Mouse (Mus musculus) R1 (cell line): ENCODE data around the gene Trmo.

Experiments used
- DNase-seq: peaks from one replicate; pipeline ENCODE4 v3.0.0-alpha.2; 2018; ENCODE audit warnings: low read depth, low spot score

Trmo gene

DNA sequence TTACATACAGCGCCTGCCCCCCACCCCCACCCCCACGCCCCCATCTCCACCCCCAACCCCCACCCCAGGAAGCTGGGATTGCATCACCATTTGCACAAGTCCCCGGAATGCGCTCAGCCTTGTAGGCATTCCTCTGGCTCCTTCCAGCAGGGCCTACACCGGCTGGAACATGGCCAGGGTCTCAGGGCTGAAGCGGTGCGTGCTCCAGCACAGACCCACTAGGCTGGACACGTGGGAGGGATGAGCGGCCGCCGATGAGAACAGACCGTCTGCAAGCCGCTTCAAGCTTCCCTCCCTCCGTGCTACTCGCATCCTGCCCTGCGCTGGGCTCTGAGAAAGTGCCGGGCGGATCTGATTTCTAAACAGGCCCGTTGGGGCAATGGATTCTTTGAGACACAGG is 18.2 kb downstream of the Trmo start:
- peak; percentile 64 for DNase-seq

DNA sequence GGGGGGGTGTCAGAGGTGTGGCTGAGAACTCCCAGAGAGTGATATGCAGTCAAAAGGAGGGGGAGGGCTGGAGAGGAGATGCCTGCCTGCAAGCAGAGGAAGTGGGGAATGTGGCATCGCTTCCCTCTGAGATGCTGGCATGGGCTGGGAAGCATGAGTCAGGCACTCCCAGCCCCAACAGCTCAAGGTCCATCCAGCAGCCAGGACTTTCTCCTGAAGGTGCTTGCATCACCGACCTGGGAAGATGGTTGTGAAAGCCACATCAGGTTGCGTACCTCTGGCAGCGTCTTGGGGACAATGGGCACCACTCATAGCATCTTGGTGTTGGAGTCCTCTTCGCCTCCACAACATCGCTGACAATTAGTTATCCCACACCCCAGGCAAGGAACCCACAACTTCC is 18.8 kb downstream of the Trmo start:
- DNase-seq = no peak

DNA sequence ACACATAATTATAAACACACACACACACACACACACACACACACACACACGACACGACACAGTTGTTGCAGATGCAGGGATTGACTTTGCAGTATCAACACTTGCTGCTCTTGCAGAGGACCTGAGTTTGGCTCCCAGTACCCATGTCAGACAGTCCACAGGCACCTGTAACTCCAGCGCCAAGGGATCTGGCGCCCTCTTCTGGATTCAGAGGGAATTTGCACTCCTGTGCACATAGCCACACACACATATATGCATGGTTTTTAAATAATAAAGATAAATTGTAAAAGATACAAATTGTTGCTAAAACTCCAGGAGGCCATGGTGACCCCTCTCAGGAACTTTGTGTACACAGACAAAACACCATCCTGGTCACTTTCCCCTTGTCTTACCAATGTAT is 20.2 kb downstream of the Trmo start:
- peak; percentile 66 for DNase-seq

DNA sequence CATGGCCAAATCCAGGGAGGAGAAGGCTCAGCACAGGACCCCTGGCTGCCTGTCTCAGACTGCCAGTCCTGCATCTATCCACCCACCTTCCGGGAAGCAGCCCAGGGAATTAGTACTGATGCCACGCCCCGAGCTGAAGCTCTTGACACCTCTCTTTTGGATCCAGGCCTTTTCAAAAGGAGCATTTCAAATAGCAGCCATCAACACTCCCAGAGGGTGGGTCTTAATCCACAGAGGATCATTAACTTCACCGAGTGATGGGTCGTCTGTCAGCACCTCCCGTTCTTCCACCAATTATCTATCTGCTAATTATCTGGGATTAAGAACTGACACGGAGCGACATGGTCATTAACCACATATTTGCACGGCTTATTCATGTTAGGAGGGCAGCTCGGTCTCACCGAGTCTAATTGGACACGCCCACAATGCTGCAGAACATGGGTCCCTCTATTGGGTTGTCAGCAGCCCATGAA is 21.7 kb downstream of the Trmo start:
- peak; percentile 32 for DNase-seq

DNA sequence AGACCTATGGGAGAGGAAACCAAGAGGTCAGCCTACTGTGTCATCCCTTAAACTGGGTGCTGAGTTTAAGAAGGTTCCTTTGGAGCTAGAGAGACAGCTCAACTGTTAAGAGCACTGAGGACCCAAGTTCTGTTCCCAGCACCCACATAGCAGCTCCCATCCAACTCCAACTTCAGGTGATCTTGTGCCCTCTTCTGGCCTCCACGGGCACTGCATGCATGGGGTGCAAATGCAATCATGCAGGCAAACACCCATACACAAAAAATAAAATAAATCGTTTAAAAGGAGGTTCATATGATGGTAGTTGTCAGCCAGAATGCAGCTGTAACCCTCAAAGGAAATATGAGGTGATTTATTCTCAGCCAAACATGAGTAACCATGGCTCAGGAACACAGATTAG is 24.9 kb downstream of the Trmo start:
- peak; percentile 40 for DNase-seq

DNA sequence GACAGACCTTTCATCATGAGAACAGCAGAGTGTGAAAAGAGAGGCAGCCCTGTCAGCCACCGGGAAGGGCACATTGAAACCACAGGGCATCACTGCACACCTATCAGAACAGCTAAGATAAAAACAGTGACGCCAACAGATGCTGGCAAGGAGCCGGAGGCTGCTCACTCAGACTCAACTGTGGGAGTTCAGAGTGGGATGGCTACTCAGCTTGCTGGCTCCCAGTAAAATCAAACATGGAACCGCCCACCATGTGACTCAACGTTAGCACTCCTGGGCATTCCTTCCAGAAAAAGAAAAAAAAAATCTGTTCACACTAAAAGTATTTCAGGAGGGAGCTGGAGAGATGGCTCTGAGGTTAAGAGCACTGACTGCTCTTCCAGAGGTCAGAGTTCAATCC is 28.0 kb downstream of the Trmo start:
- no peak for DNase-seq

DNA sequence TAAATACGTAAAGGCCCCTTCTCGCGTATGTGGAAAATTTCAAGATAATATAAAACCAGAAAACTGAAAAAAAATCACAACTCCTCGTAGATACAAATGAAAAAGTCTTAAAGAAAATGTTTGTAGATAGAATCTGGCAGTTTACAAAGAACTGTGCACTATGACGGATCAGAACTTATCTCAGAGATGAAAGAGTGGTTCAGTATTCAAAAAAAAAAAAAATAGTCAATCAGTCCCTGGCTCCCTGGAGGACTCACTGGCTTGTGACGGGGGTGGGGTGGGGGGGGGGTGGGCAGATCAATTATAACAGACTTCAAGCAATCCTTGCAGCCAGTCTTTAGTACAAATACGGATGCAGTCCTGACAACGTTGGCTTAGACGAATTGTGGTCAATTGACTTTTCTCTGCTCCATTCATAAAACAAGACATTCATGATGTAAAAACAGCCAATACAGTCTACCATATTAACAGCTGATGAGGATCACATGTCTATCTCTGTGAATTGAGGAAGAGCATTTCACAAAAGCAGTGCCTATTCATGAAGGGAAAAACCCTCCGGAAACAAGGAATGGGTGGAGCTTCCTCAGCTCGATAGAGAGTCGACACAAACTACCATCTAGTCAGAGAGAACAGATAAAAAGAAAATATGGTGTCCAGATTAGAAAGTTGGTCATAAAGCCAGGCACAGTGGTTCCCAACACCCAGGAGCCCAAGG is 29.5 kb downstream of the Trmo start:
- no peak for DNase-seq

DNA sequence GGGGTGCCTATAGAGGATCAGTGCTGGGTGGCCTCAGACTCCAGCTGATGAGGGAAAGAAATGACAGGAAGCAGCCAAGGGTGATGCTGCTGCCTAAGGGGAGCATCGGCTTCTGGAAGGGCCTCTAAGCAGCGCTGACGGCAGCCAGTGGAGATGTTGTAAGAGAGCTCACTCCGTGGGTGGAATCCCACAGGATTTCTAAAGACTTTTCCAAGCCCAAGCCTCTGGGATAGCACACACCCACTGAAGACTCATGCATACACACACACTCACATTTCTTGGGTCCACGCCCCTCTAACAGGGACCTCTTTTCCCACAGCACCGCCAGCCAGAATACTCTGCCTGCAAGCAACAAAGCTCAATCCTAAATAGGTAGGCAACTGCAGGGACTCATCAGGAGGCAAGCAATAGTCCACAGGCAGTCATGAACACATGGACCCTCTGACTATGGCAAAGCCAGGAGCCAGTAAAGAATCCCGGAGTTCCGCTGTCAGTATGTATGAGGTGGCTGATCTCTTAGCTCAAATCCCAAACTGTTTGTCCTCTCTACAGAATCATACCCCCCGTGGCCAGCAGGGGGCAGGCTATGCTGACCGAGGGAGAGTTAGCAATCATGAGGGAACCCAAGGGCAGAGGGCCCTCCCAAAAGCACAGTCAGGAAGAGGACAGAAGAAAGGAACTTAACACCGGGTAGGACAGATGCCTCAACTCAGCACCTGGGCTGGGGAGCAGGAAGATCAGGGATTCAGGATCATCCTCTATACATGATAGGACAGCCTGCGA is 32.7 kb downstream of the Trmo start:
- peak; percentile 79 for DNase-seq

DNA sequence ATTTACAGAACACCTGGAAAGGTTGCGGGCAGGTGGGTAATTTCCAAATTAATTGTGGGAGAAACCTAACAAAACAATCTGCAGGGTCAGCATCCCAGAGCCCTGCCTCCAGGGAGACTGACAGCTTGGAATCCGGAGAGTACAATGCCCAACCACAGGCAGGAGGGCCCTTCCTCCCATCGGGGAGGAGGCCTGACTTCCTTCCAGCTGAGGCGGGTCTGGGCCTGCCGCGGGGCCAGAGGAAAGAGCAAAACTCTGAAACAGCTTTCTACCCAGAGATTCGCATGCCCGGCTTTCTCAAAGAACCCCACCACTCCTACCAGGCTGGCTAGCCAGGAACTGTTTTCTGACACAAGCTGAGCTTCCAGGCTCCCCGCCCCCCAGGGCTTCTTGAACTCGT is 36.2 kb downstream of the Trmo start:
- DNase-seq = peak; percentile 25

DNA sequence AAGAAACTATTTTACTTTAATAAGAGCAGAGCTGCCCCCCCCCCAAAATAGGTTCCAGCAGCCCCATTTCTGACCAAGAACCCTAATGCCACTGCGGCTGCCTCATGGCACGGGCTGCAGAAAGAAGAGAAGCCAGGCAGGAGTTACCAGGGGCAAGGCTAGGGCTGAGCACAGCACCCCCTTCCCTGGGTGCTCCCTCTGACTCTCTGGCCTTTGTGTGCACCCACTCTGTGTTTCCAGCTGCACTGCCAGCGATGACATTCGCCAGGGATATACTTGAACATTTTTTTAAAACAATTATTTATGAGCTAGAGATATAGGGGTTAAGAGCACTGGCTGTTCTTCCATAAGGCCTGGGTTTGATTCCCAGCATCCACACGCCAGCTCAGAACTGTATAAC is 39.7 kb downstream of the Trmo start:
- DNase-seq = no peak

DNA sequence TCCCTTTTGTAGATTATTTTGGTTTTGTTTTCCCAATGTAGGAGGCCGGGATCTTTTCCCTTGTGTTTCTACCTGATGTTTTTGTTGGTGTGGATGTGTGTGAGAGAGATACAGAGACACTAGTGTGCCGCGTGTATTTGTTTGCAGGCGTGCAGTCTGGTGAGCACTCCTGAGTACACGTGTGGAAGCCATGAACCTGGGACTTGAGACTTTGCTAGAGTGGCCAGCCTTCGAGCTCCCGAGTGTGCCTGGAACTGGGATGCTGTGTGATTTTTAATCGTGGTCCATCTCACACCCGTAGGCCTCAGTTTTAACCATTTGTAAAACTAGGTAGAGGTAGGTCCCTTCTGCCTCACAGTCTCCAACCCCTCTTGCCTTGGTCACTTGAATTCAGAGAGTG is 40.3 kb downstream of the Trmo start:
- DNase-seq = no peak

DNA sequence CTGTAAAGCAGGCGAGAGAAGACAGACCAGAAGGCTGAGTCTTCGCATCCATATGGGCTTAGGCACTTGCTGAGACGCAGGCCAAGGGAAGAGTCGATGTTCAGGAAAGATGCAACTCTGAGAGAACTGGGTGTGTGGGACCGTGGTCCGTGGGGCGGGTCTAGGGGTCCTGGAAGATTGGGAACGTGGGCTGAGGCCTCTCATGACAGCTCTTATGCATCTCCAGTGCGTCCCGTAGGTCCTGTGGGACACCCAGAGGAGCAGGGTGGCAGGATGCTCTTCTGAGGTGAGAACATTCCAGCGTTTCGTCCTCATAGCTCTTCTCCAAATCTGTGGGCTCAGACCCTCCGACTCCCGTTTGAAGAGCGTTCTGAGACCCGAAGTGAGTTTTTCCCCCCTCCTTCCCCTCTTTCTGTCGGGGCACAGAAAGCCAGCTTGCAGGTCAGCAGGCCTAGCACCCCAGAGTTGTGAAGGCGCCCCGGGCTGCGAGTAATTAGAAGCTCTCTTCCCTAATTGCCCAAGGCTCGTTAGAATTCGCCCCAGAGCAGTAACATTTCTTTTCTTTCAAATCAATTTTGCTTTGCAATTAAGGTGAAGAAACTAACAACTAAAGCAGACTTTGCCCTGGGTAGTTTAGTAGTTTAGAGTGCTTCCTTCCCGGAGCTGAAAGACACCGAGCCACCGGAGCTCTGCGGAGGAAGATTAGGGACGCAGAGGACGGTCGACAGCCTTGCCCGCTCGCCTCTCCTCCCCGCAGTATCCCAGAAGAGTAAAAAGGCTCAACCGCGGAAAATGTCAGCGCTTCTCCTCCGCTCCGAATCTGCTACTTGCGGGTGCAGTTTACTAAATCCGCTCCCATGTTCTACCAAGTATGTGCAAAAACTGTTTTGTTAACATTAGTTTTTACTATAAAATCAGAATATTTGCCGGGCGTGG is 41.4 kb downstream of the Trmo start:
- no peak for DNase-seq

DNA sequence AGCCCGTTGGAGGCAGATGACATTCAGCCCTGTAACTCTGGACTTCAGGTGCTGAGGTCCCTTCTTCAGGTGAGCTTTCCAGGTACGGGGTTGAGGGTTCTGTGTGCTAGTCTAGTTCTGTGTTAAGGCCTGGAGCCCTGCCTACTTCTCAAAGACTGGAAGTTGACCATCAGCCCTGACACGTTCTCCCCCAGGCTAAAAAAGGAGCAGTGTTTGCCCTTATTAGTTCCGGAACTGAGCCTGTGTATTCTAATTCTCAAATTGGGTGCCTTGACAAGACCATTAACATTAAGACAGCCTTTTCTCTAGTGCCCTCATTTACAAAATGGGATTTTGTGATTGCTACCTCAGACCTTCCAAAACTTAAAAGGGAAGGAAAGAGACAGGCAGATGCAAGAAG is 42.1 kb downstream of the Trmo start:
- no peak for DNase-seq

DNA sequence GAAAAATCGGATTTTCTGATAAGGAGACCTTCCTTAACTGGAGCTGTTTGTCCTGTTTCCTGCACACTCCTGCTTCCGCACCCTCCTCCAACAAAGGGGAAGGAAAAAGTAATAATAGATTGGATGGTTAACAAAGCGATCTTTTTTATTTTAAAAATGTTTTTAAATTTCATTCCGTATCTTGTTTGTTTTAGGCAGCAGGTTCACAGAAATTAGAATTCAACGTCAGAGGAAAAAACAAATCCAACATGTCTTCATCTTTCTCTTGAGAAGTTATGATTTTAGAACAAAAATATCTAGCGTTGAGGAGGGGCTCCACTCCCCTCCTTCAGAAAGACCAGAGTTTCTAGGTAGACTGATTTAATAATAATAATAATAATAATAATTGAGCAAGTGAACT is 43.0 kb downstream of the Trmo start:
- no peak for DNase-seq

DNA sequence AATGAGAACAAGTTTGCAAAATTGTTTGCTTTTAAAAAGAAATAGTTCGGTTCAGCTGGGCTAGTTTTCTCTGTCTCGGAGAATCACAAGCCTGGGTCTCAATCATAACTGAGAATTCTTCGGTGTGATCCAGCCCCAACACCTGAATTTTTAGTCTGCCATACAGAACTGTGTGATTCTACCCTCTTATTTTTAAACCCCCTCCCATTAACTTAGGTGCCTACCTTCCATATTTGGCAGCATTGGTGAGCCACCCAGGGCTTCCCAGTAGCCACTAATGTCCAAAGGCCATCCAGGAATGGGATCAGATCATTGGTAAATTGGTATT is 43.5 kb downstream of the Trmo start:
- no peak for DNase-seq

DNA sequence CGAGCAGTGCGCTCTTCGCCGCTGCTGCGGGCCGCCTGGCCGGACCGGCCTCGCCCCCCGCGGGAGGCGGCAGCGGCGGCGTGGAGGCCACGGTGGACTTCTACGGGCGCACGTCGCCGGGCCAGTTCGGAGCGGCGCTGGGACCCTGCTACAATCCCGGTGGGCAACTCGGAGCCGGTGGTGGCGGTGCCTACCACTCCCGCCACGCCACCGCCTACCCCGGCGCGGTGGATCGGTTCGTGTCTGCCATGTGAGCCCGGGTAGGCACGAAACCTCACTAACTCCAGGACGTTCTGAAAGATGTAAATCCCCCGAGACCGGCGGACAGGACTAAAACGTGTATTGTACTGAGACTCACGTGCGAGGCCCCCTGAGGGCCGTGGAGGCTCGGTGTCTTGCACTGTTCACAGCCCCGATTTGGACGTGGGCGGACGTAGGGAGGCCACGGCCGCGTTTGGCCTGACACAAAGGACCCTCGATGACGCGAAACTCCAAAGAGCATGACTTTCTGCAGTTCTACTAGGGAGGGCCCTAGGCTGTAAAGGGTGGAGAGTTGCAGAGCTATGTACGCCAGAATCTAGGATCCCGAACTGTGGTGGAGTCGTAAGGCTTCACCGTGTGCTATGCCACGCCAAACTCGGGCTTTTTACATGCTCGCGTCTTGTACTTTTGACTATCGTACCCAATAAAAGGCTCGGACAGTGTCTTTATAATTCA is 44.0 kb downstream of the Trmo start:
- DNase-seq = peak; percentile 41

DNA sequence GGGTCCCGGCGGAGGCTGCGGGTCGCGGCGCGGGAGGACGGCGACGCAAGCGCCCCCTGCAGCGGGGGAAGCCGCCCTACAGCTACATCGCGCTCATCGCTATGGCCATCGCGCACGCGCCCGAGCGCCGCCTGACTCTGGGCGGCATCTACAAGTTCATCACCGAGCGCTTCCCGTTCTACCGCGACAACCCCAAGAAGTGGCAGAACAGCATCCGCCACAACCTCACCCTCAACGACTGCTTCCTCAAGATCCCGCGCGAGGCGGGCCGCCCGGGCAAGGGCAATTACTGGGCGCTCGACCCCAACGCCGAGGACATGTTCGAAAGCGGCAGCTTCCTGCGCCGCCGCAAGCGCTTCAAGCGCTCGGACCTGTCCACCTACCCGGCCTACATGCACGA is 44.9 kb downstream of the Trmo start:
- peak; percentile 48 for DNase-seq

DNA sequence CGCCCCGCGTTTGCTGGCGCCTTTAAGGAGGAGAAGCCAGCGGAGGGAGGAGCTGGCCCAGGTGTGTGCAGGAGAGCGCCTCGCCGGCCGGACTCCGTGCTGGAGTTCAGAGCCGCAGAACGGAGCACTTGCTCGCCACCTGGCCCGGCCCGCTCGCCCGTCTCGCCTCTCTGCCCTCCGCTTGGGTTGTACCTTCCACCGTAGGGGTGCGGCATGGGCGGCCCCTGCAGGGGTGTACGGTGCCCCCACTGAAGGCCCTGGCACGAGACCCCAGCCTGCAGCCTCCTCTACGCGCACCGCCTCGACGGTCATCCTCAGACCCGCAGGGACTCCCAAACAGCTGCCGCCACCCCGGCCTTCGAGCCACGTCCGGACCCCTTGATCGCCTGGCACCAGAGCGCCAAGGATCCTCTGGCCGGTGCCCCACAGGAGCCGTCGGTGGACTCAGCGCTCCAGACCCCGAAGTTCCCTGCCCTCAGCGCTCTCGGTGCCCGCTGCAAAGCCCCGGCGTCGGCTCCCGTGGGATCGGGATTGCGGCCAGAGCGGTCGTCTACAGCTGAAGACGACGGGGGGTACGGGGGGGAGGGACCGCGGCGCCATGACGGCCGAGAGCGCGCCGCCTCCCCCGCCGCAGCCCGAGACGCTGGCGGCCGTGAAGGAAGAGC is 45.5 kb downstream of the Trmo start, which contains the start of gene Foxe1:
Gene Foxe1, plus strand, starts transcription at position 14 of the 665 bp plus-strand sequence.
- peak; percentile 60 for DNase-seq

DNA sequence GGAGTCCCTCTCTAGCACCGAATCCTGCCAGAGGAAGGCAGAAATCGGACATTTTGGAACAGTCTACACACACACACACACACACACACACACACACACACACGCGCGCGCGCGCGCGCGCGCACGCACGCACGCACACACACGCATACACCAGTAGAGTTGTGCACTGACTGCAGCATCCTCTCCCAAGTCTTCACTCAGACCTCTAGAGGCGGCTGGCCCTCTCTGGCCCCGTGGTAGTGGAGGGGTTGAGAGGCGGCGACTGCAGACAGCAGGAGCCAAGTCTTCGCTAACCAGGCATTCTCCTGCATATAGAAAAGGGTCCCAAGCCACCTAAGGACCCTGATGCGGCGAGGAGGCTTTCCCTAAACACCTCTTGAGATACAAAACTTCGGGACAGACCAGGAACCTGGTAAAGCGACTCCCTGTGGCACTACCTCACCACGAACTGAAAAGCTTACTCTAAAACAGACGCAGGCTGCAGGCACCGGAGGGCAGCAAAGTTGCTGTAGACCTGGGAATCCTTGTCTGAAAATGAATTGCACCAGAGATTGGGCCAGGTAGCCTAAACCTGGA is 46.4 kb downstream of the Trmo start:
- peak; percentile 49 for DNase-seq

DNA sequence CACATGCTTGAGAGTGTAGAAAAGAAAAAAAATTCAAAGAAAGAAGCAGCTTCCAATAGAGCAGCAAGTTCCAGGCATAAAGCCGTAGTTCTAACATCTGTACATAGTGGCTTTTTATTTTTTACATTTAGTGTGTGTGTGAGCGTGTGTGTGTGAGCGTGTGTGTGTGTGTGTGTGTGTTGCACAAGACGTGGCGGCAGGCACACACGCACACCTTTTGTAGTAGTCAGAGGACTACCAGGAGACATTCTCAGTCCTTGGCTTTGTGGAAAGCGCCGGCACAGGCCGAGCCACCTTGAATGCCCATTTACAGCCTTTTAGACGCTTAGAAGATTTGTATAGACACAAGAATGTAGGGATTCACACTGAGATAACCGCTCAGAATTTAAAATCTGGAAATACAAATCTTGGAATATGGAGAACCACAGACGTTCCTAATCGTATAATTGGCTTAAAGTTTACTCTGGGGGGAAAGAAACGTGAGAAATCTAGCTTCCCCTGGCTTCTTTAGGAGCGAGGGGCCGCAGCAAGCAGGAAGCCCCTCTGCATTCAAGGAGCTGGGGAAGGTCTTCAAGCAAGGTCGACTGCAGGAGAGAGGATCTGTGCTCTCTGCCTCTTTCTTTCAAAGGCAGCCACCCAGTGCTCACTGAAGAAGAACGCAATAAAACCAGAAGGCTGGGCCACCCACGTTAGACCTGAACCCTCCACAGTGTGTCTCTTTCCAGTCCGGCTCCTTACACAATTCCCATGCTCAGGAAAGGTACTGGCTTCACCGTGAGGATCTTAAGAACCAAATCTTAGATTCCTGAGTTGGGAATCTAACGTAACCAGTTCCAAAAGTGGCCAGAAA is 47.2 kb downstream of the Trmo start:
- DNase-seq = peak; percentile 23
